Mouse (Mus musculus): ENCODE data around the gene Il2. TPM values are rescaled to one million over a fixed set of nuclear protein-coding genes. Genes with fewer than 3 reads are reported as not detected.

The Il2 gene
- polyA plus RNA-seq (2016; fragmentation: Nextera tagmentation; extraction: Ambion mirVana): 0.18 TPM in 1 of 2 replicates, not detected in the other

GRCm38 (mm10) chr3:37125655-37126054 lies at the start of gene Il2:
TSS of gene Il2 (minus strand) at chr3:37125959.
- Histone ChIP-seq H3K9me3 (replicated peaks) (no peaks in the 10 kb centered on the region), H3K27me3 (ENCODE audit: low read depth, poor library complexity, severe bottlenecking) (no peaks in the 10 kb centered on the region), H3K27ac (no peak within 1 kb of the TSS), H3K4me1 (no peaks in the 10 kb centered on the region), H3K4me3 (no peak within 1 kb of the TSS), H3K36me3 (no peaks in the 10 kb centered on the region)
- 91% methylated on average over 4 of the region's 4 CpGs for WGBS
- no peak for DNase-seq (ENCODE audit: low spot score)

GRCm38 (mm10) chr3:37174711-37175572 lies 49.2 kb upstream of the Il2 start:
- Histone ChIP-seq H3K4me1 (no peaks in the 10 kb centered on the region), H3K27ac (no peak overlapping the region), H3K36me3 (no peaks in the 10 kb centered on the region), H3K9me3 (replicated peaks) (no peaks in the 10 kb centered on the region), H3K27me3 (ENCODE audit: low read depth, poor library complexity, severe bottlenecking) (no peaks in the 10 kb centered on the region), H3K4me3 (no peak overlapping the region)
- DNase-seq (ENCODE audit: low spot score): no peak
- WGBS: 77% methylated on average over 10 of the region's 10 CpGs

- H3K27me3 ChIP-seq (ENCODE audit: low read depth, poor library complexity, severe bottlenecking): no peaks in the 10 kb centered on the region
- no peaks in the 10 kb centered on the region for H3K36me3 ChIP-seq
- DNase-seq (ENCODE audit: low spot score): no peak
- WGBS: 91% methylated on average over 8 of the region's 8 CpGs
- no peak overlapping the region for H3K27ac ChIP-seq
- no peaks in the 10 kb centered on the region for H3K4me1 ChIP-seq
- H3K9me3 ChIP-seq (replicated peaks): no peaks in the 10 kb centered on the region
- no peak overlapping the region for H3K4me3 ChIP-seq
Measured at GRCm38 (mm10) chr3:37173285-37173684, 47.5 kb upstream of the Il2 start.

GRCm38 (mm10) chr3:37169283-37169682 lies 43.5 kb upstream of the Il2 start:
- Histone ChIP-seq H3K4me1 (no peaks in the 10 kb centered on the region), H3K27me3 (ENCODE audit: low read depth, poor library complexity, severe bottlenecking) (no peaks in the 10 kb centered on the region), H3K27ac (no peak overlapping the region), H3K9me3 (replicated peaks) (no peaks in the 10 kb centered on the region), H3K36me3 (no peaks in the 10 kb centered on the region), H3K4me3 (no peak overlapping the region)
- no peak for DNase-seq (ENCODE audit: low spot score)
- 93% methylated on average over 2 of the region's 2 CpGs for WGBS

GRCm38 (mm10) chr3:37161096-37161495 lies 35.3 kb upstream of the Il2 start:
- 89% methylated on average over 4 of the region's 4 CpGs for WGBS

GRCm38 (mm10) chr3:37158246-37158645 lies 32.5 kb upstream of the Il2 start:
- H3K9me3 ChIP-seq (replicated peaks): no peaks in the 10 kb centered on the region
- WGBS: 79% methylated on average over 3 of the region's 3 CpGs
- no peaks in the 10 kb centered on the region for H3K36me3 ChIP-seq
- no peak for DNase-seq (ENCODE audit: low spot score)
- H3K4me1 ChIP-seq: peaks cover 3% of the 10 kb centered on the region; the same call in 1 of the 2 replicates
- no peaks in the 10 kb centered on the region for H3K27me3 ChIP-seq (ENCODE audit: low read depth, poor library complexity, severe bottlenecking)
- no peak overlapping the region for H3K27ac ChIP-seq
- H3K4me3 ChIP-seq: no peak overlapping the region

More at GRCm38 (mm10) chr3:37161096-37161495, 35.3 kb upstream of the Il2 start:
- Histone ChIP-seq H3K36me3 (no peaks in the 10 kb centered on the region), H3K4me1 (no peaks in the 10 kb centered on the region), H3K27me3 (ENCODE audit: low read depth, poor library complexity, severe bottlenecking) (no peaks in the 10 kb centered on the region), H3K9me3 (replicated peaks) (no peaks in the 10 kb centered on the region), H3K27ac (no peak overlapping the region), H3K4me3 (no peak overlapping the region)
- DNase-seq (ENCODE audit: low spot score): no peak

GRCm38 (mm10) chr3:37157082-37157481 lies 31.3 kb upstream of the Il2 start:
- 74% methylated on average over 8 of the region's 8 CpGs for WGBS
- no peak for DNase-seq (ENCODE audit: low spot score)

GRCm38 (mm10) chr3:37154396-37154795 lies 28.6 kb upstream of the Il2 start:
- Histone ChIP-seq H3K27me3 (ENCODE audit: low read depth, poor library complexity, severe bottlenecking) (no peaks in the 10 kb centered on the region), H3K36me3 (no peaks in the 10 kb centered on the region), H3K4me3 (no peak overlapping the region), H3K27ac (no peak overlapping the region), H3K4me1 (peaks cover 3% of the 10 kb centered on the region; the same call in 1 of the 2 replicates), H3K9me3 (replicated peaks) (no peaks in the 10 kb centered on the region)
- DNase-seq (ENCODE audit: low spot score): no peak
- WGBS: 88% methylated on average over 7 of the region's 7 CpGs

More at GRCm38 (mm10) chr3:37157082-37157481, 31.3 kb upstream of the Il2 start:
- Histone ChIP-seq H3K9me3 (replicated peaks) (no peaks in the 10 kb centered on the region), H3K27me3 (ENCODE audit: low read depth, poor library complexity, severe bottlenecking) (no peaks in the 10 kb centered on the region), H3K27ac (no peak overlapping the region), H3K4me3 (no peak overlapping the region), H3K36me3 (no peaks in the 10 kb centered on the region), H3K4me1 (peaks cover 3% of the 10 kb centered on the region; the same call in 1 of the 2 replicates)

- peaks cover 3% of the 10 kb centered on the region; the same call in 1 of the 2 replicates for H3K4me1 ChIP-seq
- H3K27me3 ChIP-seq (ENCODE audit: low read depth, poor library complexity, severe bottlenecking): no peaks in the 10 kb centered on the region
- no peak overlapping the region for H3K27ac ChIP-seq
- H3K36me3 ChIP-seq: no peaks in the 10 kb centered on the region
- no peaks in the 10 kb centered on the region for H3K9me3 ChIP-seq (replicated peaks)
- no peak overlapping the region for H3K4me3 ChIP-seq
- 96% methylated on average over 7 of the region's 7 CpGs for WGBS
- DNase-seq (ENCODE audit: low spot score): no peak
Measured at GRCm38 (mm10) chr3:37153004-37153403, 27.2 kb upstream of the Il2 start.

- no peaks in the 10 kb centered on the region for H3K9me3 ChIP-seq (replicated peaks)
- 90% methylated on average over 10 of the region's 10 CpGs for WGBS
- H3K27me3 ChIP-seq (ENCODE audit: low read depth, poor library complexity, severe bottlenecking): no peaks in the 10 kb centered on the region
- no peaks in the 10 kb centered on the region for H3K36me3 ChIP-seq
- no peak overlapping the region for H3K27ac ChIP-seq
- H3K4me1 ChIP-seq: peaks cover 3% of the 10 kb centered on the region; the same call in 1 of the 2 replicates
- no peak for DNase-seq (ENCODE audit: low spot score)
- H3K4me3 ChIP-seq: no peak overlapping the region
Measured at GRCm38 (mm10) chr3:37152274-37152673, 26.5 kb upstream of the Il2 start.

- H3K4me1 ChIP-seq: peaks cover 5% of the 10 kb centered on the region
- 87% methylated on average over 7 of the region's 7 CpGs for WGBS
- no peak for DNase-seq (ENCODE audit: low spot score)
Measured at GRCm38 (mm10) chr3:37146810-37147209, 21.1 kb upstream of the Il2 start.

GRCm38 (mm10) chr3:37146406-37146805 lies 20.6 kb upstream of the Il2 start:
- H3K4me1 ChIP-seq: peaks cover 5% of the 10 kb centered on the region
- H3K27me3 ChIP-seq (ENCODE audit: low read depth, poor library complexity, severe bottlenecking): no peaks in the 10 kb centered on the region
- H3K27ac ChIP-seq: no peak overlapping the region
- no peaks in the 10 kb centered on the region for H3K9me3 ChIP-seq (replicated peaks)
- H3K4me3 ChIP-seq: no peak overlapping the region
- 48% methylated on average over 8 of the region's 8 CpGs for WGBS
- DNase-seq (ENCODE audit: low spot score): no peak
- no peaks in the 10 kb centered on the region for H3K36me3 ChIP-seq

More at GRCm38 (mm10) chr3:37146810-37147209, 21.1 kb upstream of the Il2 start:
- Histone ChIP-seq H3K9me3 (replicated peaks) (no peaks in the 10 kb centered on the region), H3K36me3 (no peaks in the 10 kb centered on the region), H3K4me3 (no peak overlapping the region), H3K27ac (no peak overlapping the region), H3K27me3 (ENCODE audit: low read depth, poor library complexity, severe bottlenecking) (no peaks in the 10 kb centered on the region)

- WGBS: 54% methylated on average over 1 of the region's 1 CpGs
- DNase-seq (ENCODE audit: low spot score): no peak
- H3K9me3 ChIP-seq (replicated peaks): no peaks in the 10 kb centered on the region
- H3K4me3 ChIP-seq: no peak overlapping the region
- no peaks in the 10 kb centered on the region for H3K36me3 ChIP-seq
- no peaks in the 10 kb centered on the region for H3K27me3 ChIP-seq (ENCODE audit: low read depth, poor library complexity, severe bottlenecking)
- no peak overlapping the region for H3K27ac ChIP-seq
- H3K4me1 ChIP-seq: peaks cover 5% of the 10 kb centered on the region
Measured at GRCm38 (mm10) chr3:37144979-37145378, 19.2 kb upstream of the Il2 start.

Data from limb, embryonic 10.5 days (tissue).